Mouse (Mus musculus) testis, postnatal 10 days (tissue): ENCODE measurements around the gene Gm49486.

ENCODE experiments used
- DNase-seq: peaks from one replicate; pipeline ENCODE4 v3.0.0; 2021; ENCODE audit warnings: low spot score

Gm49486 gene

DNA sequence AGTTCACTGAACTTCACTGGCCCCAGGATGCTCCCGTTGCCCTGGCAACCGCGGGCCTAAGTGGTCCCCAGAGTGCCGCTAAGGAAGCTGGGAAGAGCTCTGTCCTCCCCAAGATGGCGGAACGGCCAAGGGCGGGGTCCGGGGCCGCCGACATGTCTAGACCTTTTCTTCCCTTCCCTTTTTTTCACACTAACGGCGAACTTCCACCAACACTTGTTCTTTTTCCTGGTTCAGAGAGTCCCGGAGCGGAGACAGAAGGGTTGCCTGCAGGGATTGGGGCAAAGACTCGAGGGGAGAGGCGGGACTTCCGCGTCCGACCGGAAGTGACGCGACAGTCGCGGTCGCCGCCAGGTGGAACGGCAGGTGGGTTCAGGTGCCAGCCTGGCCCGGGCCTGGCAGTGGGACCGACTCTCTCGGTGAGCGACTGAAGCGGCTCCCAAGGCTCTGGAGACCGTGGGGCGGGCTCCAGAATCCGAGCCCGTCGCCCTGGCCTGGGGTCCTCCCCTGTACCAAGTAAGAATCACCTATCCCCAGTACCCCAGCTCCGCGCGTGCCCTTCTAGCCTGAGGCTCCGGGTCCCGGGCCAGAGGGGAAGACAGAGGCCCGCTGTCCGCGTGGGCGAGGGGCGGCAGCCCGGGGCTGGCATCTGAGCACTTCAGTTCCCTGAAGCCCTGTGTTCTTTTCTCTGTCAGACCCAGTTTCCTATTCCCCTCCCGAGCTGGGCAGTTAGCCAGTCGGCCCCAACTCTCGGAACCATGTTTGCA, at the start of gene Gm49486, which contains the start of gene Pick1:
Gm49486 (plus strand) TSS at position 334 of the 764 bp plus-strand sequence.
Pick1 (plus strand) TSS at position 116 of the 764 bp plus-strand sequence.
- peak; percentile 94 for DNase-seq

DNA sequence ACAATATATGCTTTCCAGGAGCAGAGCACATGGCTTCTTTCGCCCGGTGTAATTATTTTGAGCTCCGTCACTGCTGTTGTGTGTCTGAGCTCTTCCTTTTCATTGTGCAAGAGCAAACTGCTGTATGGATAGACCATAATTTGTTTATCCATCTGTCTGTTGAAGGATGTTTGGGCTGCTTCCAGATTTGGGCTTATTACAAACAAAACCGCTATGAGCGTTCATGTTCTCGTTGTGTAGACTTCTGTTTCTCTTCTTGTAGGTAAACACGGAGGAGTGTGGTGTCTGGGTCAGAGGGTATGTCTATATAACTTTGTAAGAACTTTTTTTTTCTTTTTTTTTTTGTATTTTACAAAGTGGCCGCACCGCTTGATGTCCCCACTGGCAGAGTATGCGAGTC, 44.0 kb upstream of the Gm49486 start:
- no peak for DNase-seq

DNA sequence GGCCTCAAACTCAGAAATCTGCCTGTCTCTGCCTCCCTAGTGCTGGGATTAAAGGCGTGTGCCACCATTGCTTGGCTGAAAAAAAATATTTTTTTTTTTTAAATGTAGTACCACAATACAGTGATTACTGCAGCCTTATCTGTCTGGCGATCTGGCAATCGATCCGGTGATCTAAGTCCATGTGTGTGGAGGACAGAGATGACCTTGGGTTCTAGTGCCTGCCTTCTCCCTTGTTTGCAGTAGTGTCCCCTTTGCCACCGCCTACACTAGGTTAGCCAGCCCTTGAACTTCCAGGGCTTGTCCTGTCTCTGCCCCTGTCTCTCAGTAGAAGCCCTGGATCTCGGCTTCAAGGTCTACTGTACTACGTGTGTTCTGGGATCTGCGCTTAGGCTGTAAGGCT, 41.4 kb upstream of the Gm49486 start:
- DNase-seq = no peak

DNA sequence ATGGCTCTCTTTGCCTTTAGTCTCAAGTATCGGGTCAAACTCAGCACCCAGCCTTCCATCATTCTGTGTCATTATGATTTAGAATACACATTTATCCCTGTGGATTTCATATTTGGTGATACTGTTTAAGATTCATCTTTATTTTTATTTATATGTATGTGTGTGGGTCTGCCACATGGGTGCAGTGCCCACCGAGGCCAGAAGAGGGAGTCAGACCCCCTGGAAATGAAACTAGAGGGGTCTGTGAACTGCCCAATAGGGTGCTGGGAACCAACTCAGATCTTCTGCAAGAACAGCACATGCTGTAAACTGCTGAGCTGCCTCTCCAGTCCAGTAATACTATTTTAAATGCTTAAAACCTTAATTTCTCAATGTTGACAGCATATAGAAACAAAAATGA, 37.8 kb upstream of the Gm49486 start:
- no peak for DNase-seq

DNA sequence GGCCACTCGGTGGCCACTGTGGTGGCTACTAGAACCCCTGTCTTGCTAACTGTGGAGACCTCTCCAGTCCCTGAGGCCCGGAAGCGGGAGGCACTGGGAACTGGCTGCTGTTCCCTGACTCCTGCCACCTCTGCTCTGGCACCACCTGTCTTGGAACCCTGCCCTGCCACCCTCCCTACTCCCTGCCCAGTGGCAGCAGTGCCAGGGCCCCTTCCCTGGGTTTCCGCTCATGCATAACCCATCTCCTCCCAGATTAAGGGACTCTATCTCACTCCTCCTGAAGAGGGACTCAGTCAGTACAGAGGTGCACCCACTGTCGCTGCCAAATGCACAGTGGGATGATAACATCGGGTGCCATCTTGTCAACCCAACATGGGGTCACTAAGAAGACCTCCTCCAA, 36.7 kb upstream of the Gm49486 start:
- peak; percentile 70 for DNase-seq

DNA sequence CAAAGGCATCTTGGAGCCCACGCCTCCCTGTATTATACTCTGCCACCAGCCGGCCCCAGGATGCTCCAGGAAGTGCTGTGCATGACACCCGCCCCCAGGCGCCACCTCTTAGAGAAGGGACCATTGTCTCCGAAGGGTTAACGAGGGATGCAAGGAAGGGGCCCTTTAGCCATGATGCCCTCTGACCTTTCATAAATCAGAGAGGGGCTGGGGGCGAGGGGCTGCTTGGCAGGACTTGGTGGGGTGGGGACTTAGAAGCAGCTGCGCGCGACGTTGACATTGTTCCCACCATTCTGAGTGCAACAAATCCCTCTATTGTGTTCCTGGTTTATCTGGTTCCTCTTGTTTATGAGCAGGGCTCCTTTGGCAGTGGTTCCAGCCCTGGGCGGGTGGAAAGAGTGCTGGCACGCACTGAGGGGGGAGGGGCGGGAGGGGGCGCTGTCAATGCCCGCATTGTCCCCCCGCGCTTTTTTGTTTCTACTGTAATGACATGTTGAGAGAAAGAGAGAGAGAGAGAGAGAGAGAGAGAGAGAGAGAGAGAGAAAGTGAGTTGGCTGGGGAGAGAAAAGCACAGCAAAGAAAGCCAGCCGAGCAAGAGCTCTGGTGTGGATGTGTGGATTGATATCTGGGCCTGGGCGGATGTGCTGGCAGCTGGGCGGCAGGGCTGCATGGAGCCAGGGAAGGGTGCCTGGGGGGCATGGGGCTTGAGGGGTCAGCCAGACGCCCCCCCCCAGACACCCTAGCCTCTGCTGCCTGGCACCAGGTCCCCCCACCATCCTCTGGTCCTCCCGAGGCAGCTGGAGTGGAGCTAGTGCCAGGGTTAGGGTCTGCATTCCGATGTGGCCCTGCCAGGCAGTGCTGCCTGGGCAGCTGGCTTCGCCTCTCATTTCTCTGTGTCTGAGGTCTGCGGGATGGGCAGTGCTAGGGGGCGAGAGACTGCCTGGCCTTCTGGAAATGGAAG, 36.0 kb upstream of the Gm49486 start:
- peak; percentile 76 for DNase-seq

DNA sequence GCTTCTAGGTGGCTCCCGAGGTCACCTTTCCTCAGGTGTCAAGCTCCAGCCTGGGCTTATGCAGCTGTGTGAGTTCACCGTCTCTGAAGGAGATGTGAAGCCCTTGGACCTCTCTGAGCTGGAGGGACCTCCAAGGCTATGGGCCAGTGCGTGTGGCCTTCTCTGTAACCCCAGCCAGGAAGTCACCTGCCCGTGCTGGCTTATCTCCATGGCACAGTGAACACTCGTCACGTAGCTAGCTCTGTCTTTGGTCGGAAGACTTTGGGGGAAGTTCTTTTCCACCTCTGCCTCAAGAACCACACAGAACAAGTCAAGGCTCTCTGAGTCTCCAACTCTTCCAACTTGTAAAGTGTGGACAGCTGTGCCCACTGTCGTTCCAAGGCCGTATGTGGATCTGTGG, 35.1 kb upstream of the Gm49486 start:
- no peak for DNase-seq

DNA sequence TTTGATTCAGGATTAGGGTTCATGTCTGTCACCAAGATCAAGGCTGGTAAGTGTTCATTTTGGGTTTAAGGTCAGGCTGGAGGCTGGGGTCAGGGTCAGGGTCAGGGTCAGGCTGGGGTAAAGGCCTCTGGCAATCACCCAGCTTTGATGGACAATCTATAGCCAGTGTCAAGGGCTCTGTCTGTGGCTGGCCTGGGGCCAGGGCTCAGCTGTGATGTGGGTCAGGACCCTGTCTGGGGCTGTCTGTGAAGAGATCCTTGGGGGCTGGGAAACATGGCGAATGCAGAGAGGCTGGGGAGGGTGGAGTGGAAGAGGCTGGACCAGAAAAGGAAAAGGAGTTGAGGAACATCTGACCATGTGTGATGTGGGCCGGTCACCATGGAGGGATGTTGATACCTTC, 34.2 kb upstream of the Gm49486 start:
- no peak for DNase-seq

DNA sequence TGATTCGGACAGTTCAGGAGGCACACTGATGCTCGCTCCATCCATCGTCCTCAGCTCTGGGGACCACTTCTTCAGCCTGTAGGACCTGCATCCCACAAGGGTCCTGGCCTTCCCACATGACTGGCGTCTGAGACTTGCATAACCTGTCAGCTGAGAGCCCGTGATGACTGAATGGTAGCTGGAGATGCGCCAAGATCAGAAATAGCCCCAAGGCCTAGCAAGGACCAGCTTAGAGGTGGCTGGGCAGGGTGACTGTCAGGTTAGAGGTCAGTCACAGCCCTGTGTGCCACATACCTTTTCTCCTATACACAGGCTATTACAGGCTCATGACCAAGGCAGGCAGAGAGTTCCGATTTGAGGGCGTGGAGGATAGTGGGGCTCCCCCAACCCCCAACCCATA, 33.7 kb upstream of the Gm49486 start:
- DNase-seq = no peak

DNA sequence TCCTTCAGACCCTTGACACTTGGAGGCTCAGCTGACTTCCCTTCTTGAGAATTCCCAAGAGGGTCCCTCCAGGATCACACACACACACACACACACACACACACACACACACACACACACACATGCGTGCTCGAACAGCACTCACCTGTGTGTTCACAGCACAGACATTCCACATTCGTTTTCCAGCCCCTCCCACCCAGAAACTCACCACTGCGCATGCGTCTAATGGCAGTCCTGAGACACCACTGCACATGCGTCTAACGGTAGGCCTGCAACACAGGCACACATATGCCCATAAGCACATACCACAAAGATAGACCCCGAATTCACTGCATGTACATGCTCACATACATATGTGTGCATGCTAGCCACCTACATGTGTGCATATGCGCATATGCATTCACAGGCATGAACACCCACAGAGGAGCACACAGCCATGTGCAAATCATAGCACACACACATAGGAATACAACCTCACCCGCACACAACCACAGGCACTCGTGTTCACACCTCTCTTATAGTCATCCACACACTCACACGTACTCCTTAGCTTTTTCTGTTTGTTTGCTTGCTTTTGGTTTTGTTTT, 29.7 kb upstream of the Gm49486 start:
- DNase-seq = no peak

DNA sequence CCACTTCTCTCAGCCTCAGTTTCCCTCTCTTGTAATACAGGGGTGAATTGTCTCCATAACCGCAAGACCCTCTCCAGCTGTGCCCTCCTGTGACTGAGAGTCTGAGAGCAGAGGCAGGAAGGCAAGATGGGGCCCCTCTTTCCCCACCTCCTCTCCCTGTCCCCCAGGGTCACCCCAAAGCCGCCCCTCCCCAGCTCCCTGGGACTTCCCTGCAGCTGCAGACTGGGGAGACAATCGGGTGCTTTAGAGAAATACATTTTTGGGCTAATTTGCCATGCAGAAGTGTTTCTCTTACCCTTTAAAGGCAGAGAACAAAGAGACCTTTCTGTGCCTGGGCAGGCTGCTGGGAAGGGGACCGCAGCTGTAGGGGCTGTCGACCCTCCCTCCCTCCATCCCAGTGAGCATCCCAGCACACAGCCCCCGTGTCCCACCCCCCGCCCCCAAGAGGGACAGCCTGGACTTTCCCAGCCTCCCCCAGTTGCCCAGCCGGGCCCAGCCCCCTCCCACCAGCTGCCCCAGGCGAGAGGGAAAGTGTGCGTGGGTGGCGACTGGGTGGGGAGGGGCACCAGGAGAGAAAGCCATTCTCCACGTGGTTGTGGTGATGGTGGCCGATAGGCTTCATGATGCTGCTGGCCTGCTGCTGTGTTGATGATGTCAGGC, 27.6 kb upstream of the Gm49486 start:
- DNase-seq = no peak

DNA sequence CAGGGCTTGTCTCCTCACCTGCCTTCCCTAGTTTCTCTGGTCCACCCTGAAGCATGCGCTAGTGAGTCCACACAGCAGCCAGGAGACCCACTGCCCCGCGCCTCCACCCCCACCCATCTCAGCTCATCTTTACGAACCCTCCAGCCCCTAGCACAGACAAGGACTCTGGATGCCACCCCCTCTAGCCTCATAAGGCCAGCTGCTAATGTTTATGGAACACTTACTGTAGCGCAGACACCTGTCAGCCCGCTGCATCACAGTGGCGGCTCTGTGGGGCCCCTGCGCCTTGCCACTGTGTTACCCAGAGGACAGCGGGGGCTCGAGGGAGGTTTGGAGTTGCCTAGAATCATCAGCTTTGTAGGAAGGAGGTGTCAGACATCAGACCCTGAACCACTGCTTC, 26.6 kb upstream of the Gm49486 start:
- DNase-seq = no peak

DNA sequence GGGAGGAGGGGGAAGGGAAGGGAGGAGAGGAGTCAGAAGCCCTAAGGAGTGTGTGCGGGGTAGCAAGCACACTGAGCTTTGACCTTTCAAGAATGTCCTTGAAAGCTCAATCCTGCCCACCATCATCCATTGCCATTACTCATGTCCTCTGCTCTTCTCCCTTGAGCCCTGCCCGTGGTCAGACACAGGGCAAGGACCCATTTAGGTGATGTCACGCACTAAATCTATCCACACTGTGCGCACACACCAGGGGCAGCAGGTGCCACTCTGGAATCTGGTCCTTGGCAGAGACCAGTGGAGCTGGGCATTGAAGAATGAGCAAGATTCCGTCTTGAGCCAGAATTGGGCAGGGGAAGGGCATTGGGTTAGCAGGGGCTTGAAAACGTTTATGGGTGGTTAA, 21.0 kb upstream of the Gm49486 start:
- no peak for DNase-seq

DNA sequence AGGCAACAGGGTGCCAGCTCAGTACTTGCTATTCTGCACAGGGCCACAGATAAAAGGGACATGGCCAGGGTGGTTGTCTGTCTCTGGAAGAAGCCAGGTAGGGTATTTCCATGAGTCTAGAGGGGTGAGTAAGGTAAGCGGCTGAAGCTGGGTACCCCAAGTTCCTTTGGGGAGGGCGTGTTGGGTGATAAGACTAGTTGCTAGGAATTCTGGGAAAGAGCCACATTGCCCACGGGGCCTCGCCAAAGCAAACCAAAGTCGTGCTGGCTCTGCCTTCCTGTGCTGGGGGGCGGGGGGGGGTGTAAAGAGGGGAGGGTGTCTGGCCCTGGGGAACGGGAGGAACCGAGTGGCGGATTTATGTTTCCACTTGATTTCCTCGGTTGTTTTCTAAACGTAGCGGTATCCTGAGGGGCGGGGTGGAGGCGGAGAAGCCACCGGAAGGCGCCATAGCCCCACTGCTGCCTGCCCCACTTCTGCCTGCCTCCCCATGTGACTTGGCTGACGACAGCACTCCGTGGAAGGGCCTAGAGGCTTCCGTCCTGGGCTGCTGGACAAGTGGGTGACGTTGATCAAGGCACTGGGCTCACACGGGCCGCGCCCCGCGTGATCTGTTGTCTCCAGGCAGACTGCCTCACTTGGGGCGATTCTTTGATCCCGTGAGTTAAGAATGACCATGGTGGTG, 20.3 kb upstream of the Gm49486 start:
- DNase-seq = no peak

DNA sequence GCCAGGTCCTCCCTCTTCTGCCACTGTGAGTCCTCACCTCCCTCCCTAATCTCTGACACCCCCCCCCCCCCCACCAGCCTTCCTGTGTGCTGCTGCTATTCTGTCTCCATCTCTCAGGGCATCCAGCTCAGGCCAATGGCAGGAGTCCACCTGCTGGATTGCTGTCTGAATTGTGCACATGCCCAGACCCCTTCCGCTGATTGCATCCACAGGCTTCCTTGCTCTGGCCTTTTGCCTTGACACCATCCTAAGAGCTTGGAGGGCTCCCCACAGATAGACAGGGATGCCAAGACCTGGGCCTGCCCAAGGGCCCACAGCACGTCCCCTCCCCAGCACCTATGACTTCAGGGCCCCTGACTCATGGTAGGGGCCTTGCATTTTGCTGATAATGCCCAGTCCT, 18.8 kb upstream of the Gm49486 start:
- DNase-seq = no peak

DNA sequence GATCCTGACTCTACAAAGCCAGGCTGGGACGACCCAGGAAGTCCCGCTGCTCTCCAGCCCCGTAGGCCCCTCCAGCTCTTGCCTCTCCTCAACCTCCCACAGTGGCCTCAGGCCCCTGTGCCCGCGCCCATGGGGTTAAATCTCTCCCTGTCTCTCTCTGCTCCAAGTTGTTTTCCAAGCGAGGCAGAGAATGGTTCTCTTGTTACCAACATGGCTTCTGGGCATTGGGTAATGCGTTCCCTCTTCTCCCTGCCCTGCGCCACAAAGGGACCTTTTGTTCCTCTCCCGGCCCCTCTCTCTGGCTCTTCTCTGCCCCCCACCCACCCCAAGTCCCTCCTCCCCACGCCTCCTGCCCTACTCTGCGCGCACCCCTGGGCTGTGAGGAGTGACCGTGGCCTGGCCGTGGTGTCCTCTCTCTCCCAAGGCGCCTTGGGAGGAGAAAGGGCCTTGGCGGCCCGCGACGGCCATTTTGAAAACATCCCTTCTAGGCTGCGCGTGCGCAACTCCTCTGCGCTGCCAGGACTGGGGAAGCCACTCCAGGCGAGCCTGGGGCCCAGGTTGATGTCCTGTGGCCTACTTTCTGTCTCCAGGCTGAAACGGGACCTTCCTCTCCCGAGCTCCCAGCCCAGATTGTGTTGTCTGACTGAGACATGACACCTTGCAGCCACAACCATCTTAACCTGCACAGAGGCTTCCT, 16.3 kb upstream of the Gm49486 start:
- DNase-seq = no peak

DNA sequence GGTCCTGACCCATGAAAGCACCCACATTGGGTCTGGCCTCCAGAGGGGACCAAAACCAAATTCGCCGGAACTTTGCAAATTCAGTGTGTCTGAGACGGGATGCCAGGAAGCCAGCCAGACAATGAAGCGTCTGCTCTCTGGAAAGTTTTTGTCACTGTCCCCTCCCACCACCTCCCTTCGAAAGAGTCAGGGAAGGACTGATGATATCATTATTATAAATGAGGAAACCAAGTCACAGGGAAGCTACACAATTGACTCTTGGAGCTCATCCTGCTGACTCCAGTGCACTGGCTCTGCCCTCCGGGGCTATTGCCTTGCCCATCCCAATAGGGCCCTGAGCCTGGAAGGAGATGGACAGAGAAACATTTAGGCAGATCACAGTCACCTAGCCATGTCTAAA, 15.6 kb upstream of the Gm49486 start:
- no peak for DNase-seq

DNA sequence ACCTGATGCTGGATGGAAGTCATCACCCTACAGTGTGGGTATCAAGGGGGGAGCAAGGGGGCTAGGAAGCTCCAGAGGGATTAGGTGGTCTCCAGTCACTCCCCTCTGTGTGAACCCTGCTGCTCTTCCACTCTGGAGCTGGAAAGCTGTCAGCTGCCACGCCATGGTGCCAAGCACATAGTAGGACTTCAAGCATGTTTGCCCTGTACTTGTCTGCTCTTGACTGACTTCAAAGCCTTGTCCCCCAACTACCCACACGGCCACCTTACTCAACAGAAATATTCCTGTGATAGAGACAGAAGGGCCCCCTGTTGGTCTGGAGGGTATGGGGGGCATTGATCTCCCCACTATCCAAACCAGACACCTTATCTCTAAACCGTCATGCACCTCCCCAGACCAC, 13.0 kb upstream of the Gm49486 start:
- DNase-seq = no peak

DNA sequence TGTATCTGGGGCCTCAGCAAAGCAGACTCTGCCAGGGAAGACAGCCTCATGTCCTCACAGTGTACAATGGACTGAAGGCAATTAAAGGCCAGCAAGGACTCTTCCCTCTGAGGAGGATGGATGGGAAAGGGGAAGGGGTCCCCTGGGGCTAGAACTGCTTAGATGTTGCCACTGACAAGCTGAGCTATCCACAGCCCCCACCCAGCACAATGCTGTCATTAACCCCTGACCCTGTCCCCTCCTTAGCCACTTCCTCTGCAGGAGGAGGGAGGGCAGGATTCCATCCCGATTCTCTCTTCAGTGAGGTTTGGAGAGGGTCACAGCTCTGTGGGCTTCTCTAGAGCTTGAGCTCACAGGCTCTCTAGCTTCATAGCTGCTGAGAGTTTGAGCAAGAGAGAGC, 9.6 kb upstream of the Gm49486 start:
- no peak for DNase-seq

DNA sequence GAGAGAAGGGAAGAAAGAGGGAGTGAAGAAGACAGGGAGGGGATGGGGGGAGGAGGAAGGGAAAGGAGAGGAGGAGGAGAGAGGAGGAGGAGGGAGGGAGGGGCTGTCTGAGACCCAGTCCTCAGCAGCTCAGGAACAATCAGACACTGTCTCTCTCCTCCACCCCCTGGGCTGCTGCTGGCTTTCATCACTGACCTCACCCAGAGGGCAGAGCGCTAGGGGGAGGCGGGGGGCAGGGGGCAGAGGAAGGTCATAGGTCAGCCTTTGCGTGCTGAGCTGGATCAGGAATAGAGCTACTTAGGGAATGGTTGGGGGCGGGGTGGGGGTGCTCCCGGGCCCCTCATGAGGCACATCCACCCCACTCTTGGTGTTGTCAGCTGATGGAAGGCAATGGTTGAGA, 5.5 kb upstream of the Gm49486 start:
- no peak for DNase-seq

DNA sequence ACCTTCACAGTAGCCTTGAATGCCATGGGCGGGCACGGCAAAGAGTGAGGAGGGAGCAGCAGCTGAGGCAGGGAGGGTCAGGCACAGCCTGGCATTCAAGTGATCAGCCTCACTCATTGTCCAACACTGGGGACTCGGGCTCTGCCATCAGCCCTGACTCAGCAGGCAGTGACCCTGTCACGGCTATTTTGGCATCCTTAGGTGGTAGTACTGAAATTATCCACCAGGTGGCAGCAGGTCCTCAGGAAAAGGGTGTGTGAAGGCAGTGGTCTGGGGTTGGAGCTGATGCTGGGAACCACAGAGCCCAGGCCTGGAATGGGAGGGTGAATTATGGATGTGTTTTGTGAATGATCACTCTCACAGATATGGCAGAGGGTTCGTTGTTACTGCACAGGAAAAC, 4.5 kb upstream of the Gm49486 start:
- peak; percentile 91 for DNase-seq
